Mouse (Mus musculus) left cerebral cortex, postnatal 36 days (tissue): ENCODE results near the gene Iapp. TPM values are rescaled to one million over a fixed set of nuclear protein-coding genes. Genes with fewer than 3 reads are reported as not detected.

Experiments used
- total RNA-seq, 2 experiments: library from RNA; stranded (reverse); gene quantifications; 2 replicates each; pipeline ENCODE4 v1.2.3; 2021

The Iapp gene
- total RNA-seq, 2 experiments from 2014 or later, result not detected

Other genes starting within 250 kb of the Iapp start
- 1 to 10 TPM in 1 of 2 experiments, not detected in 1; 1.4 TPM for gene Slco1a6, start 89.9 kb upstream of the Iapp start, total RNA-seq
- gene Slco1a5, start 24.6 kb downstream of the Iapp start, total RNA-seq, result under 1 TPM in 1 of 2 experiments, not detected in 1; 0.16 TPM
- gene Pyroxd1, start 47.2 kb downstream of the Iapp start, total RNA-seq, result 10 to 100 TPM; 11.6 to 13.2 TPM
- gene Recql, start 88.7 kb downstream of the Iapp start, total RNA-seq, result 10 to 100 TPM; 26.0 to 27.3 TPM
- 10 to 100 TPM; 33.1 to 34.1 TPM for gene Golt1b, start 88.8 kb downstream of the Iapp start, total RNA-seq
- gene Spx, start 115.0 kb downstream of the Iapp start, total RNA-seq, result 1 to 10 TPM in 1 of 2 experiments, under 1 TPM in 1; 0.96 to 1.3 TPM
- not detected for gene Gys2, start 174.7 kb downstream of the Iapp start, total RNA-seq
- 100 to 1,000 TPM; 783 to 917 TPM for gene Ldhb, start 209.5 kb downstream of the Iapp start, total RNA-seq